Mouse (Mus musculus) heart, adult 18-20 months (tissue): ENCODE results near the gene Copz2. TPM values are rescaled to one million over a fixed set of nuclear protein-coding genes. Genes with fewer than 3 reads are reported as not detected.

ENCODE experiments used
- DNase-seq, 2 experiments: peaks; one replicate each; pipeline ENCODE4 v3.0.0; 2021 to 2022; ENCODE audit warnings: mixed read lengths in 1 of 2
- total RNA-seq, 2 experiments: library from RNA; stranded (reverse); gene quantifications; 2 replicates each; pipeline ENCODE4 v1.2.3; 2021

Copz2 gene
- total RNA-seq, 2 experiments from 2014 or later: 35.5 to 37.3 TPM

DNA sequence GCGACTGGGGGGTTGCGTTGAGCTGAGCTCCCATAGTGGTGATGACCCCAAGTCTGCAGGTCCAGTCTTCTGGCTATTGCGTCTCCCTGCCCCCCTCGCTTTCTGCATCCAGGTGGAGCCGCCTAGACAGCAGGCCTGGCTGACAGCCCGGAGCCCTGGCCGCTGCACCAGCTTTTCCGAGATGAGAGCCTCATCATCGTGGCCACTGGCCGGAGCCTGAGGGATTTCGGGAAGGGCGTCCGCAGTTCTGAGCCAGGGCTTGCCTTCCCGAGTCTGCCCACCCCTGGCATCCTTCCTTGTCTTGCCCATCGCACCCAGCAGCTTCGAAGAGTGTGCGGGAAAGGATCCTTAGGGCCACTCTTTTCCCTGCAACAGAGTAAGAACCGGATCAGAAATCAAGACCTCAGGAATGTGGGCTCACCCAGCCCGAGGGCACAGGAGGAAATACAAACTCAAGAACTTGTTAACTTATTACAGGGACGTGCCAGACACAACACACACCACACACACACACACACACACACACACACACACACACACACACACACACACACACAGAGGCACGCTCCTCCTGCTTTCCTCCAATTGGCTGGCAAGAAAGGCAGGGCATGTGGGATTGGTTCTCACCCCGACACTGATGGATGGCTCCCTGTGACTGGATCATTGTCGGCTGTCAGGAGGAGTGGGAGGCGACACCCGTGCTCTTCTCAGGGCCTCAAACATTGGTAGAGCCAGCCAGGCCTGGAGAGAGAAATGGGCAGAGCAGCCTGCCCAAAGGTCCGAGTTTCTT, 13.7 kb downstream of the Copz2 start:
- DNase-seq: peak; percentile 58 to 59

DNA sequence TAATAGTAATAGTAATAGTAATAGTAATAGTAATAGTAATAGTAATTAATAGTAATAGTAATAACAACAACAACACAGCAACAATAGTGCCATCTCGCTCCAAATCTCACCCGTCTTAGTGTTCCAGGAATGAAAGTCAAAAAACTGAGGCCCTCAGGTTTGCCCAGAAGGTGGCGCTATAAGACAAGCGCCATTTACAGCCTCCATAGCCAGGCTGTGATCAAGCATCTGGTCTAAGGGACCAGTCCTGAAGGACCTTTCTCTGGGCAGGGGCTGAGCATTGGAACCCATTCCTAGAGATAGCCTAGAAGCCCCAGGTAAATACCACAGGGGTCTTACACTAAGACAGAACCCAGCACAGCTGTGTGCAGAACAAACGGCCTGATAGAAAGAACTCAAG, 17.5 kb downstream of the Copz2 start:
- peak; percentile 61 to 80 for DNase-seq

DNA sequence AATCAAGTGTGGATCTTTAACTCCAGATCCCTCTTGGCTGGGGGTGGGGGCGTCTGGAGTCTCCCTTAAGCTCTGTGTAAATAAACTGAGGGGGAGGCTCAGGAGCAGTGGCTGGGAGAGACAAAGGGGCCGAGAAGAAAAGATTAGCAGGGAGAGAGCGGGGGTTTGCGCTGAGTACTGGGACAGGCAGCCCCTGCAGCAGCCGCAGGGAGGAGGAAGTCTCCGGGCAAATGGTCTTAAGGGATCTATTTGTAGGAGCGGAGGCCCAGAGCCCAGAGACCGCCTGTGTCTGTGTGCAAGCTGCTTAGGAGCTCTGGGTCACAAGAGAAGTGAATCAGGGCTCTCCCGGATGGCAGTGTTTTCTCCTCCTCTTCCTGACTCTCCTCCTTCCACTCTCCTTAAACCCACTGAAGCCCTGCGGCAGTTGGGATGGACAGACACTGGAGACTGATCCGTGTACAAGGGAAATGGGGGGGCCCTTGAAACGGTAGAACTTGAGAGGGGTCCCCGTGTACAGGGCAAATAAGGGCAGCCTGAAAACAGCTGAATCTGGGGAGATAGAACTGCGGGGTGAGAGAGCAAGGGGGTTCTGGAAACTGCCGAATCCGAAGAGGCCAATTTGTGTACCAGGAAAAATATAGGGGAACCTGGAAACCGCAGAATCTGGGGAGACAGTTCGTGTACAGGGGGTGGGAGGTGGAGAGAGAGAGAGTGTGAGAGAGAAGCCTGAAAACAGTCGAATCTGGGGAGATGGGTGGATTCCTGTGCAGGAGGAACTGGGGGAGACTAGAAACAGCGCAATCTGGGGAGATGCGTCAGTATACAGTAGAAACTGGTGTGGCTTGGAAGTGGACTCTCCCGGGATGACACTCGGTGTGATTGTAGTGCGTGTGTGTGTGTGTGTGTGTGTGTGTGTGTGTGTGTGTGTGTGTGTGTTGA, 23.0 kb downstream of the Copz2 start:
- DNase-seq: no peak

DNA sequence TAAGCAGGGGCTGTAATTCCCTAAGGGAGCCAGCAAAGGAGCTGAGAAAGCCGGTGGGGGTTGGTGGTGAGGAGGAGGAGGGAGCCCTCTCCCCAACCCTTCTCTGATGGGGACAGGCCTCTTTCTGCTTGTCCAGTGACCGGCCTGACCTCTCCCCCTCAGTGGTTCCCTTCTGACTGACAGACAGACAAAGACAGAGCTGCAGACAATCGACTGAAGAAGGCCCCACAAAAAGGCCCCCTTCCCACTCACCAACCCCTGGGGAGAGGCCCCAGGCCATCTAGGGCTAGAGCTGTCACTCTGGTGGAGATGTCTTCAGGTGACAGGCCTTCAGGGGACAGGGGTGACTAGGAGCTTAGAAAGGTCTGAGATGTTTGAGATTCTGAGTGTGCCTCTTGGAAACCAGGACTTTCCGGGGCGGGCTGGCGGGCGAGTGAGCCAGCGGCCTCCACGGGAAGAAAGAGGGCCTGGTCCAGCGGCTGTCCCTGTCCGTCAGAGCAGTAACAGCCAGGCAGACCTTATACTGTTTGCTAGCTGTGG, 24.0 kb downstream of the Copz2 start:
- no peak for DNase-seq

DNA sequence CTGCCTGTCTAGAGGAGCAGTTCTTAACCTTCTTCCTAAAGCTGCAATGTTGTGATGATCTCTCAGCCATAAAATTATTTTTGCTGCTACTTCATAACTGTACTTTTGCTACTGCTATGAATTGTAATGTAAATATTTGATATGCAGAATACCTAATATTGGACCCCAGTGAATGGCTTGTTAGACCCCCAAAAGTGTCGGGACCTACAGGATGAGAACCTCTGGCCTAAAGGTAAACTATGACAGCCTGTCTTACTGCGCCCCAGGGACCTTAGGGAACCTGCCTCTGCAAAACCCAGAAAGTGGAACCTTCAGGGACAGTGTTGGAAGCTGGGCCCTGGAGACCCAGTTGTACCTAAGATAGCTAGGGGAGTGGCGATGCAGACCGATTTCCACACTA, 25.6 kb downstream of the Copz2 start:
- DNase-seq: no peak

DNA sequence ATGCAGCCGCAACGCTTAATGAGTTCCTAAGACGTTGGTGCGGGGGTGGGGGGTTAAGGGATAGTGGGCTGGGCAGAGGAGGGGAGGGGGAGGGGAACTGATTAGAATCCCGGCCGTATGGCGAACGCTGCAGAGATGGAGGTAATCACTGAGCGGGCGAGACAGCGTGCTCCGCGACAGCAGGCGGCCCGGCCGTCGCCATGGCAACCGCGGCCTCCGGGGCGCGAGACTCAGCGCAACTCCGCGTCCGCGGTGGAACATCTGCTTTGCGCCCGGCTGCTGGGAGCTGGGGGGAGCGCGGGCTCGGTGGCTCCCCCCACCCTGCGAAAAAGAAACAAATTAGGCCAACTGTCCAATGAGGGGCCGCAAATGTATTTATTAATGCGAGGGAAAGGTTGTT, 26.1 kb downstream of the Copz2 start:
- peak; percentile 43 to 54 for DNase-seq

DNA sequence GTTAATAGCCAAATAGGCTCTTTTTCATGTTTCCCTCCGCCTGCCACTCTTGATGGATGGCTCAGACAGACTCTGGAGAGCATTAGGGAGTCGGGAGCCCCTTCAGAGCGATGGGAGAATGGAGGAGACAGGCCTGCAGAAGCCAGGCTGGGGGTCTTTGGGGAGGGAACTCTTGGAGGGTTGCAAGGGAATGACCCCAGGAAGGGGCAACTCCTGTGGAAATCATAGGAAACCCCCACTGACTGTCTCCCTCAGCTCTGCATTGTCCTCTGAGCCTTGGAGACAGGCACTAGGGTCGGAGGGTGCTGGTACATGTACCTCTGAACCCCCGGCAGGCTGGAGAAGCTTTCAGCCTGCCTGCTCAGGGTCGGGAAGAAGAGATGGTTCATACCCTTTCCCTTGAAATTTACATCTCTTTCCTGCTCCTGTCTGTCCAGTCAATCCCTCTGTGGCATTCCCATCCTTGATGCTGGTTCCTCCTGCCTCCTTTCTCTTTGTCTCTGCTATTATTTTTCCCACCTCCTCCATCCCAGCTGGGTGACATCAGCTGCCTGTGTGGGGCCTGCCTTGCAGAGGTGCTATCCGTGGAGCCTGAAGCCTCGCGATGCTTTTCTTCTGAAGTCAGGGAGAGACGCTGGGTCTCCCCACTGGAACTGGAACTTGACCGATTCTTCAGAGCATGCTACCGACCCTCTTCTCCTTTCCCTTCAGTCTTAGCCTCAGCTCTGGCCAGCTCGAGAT, 26.8 kb downstream of the Copz2 start:
- no peak for DNase-seq

DNA sequence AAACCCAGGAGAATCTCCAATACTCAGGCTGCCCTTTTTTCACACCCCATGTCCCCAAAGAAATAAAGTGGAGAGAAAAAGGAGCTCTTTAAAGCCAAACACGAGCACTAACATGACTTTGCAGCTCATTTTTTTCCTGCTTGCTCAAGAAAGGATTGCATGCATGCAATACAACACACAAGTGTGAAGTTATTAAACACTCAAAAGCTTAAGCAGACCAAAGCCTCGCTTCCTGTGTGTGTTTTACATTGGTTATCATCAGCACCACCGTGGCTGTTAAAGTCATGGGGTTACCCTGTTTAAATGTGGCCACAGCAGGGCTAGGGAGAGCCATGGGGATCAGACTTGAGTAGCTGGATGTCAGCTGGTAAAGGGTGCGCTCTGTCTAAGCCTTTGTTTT, 27.4 kb downstream of the Copz2 start:
- no peak for DNase-seq

DNA sequence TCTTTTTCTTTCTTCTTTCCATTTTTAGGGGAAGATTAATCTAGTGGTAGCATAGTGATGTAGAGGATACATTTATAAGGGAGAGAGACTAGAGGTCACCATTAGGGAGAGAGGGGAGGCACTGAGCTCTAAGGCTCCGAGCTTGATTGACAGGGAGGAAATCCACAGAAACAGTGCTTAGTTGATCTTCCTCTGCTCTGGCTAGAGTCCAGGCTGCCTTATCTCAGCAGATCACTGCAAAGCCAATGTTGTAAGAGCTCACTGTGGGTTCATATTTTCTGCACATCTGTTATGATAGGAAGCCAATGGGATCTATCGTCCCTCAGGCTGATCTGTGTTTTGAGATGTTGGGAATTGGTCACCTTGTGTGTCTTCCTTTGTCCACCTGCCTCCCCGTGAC, 29.0 kb downstream of the Copz2 start:
- DNase-seq: no peak

DNA sequence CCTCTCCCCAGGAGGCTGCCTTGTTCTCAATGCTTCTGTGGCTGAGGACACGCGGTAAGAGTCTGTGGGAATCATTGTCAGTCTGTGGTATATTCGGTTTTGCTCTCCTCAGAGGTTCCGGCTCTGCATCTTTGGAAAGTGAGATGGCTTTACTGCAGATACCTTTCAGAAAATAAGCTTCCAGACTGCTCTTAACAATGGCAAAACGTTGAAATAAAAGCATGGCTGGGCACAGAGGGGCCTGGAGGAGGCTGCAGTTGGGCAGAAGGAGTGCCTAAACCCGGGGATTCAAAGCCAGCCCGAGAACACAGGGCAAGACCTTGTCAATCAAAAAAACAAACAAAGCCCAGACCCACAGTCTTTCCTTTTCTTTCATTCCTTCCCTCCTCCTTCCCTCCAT, 29.7 kb downstream of the Copz2 start:
- no peak for DNase-seq

DNA sequence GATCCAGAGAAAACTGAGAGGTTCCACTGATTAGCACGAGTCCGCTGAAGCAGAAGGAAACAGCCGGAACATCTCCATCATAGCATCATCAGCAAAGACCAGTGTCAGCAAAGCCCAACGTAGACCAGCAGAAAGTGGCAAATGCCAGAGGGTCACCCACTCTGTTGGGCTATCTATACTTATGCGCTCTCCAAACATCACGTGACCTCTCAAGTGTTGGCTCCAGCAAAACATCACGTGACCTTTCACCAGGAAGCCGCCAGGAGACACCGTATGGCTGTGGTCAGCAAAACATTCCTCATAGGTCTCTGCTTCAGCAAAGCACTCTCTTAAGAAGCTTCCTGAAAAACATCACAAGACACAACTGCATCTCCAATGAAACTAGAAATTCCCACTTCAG, 30.6 kb downstream of the Copz2 start:
- no peak for DNase-seq

DNA sequence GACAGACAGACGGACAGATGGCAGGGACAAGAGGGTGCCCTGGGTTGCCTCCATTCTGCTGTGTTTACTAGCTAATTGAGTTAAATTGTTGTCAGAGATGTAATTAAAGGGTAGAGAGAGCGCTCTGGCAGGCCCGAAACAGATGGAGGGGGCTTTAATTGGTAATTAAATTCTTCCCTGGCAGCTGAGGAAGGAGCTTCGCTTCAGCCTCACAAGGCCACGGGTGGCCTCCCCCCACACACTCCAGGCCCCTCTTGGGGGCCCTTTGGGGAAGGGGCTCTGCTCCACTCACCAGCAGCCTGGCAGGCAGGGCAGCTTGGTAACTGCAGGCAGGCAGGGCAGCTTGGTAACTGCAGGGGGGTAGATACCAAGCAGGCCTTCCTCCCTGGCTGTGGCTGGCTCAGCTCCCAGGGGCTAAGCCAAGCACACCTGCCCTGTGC, 36.3 kb downstream of the Copz2 start:
- DNase-seq: no peak

DNA sequence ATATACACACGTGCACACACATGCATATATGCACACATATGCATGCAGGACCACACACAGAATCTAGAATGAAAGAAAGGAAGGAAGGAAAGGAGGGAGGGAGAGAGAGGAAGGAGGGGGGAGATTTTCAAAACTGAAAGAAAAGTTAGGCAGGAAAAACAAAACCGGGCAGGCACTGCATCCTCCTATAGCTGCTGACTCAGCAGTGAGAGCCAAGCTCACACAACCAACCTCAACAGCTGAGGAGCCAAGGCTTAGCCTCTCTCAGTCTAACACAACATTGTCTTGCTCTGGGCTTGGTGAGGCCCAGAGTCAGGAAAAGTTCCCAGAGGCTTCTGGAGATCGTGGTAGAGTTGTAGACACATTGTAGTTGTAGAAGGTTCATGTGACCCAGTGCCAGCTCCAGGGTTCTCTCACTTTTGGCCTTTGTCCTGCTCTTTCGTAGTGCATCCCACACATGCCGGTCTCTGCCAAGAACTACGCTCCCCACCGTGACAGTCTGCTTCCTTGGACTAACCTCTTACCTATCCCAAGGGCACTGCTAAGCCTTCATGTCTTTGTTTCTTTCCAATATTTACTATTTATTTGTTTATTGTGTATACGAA, 37.4 kb downstream of the Copz2 start:
- DNase-seq: no peak

DNA sequence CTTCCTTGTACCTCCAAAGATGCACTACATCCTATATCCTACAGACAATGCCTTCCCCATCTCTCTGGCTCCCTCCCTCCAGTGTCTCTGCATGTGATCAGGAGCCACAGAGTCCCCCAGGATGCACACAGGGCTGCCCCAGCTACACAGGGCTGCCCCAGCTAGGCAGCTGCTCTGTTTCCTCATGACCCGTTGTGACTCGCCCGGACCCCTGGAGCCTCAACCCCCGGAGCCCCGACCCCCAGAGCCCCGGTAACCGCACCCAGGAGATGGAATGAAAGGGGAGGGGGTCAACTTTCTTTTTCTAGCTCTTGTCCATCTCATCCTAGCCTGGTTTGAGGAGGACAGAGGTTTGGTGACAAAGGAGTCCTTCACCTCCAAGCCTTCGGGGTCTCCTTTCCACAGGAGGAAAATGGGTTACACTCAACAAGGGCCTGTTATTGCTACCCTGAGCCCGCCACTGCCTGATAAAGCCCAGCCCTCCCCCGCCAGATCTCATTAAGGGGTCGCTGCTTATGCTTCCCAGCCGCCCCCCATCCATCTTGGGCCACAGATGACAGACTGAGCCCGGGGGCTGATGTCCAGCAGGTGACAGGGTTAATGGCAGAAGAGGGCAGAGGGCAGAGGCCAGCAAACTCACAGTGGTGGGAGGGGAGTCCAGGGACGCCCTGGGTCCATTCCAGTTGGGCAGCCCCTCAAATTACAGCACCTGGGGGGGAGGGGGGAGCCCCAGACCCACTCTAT, 42.3 kb downstream of the Copz2 start:
- DNase-seq: no peak

DNA sequence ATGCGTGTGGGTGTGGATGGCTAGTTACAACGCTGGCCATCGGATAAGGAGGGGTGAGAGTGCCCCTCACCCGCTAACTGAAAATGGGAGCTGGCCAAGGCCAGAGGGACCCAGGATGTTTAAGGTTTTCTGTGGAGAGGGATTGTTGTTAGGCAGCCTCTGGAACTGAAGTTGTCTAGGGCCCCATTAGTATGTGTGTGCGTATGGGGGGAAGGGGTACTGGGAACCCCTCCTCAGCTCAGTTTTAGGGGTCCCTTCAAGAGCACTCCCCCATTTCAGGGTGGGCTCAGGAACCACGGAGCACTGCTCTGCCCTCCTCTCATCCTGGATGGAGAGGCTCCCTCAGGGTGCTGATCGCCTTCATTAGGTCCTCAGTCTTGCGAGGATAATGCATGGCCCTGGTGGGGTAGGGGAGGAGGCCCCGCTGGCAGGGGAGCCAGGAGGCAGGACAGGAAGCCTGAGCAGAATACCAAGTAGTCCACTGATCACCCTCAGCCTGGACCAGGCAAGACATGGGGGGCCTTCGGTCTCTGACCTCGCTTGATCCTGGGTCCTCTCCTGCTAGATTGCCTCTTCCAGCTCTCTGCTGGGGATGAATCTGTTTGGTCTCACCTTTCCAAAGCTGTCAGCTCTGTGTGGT, 43.7 kb downstream of the Copz2 start:
- no peak for DNase-seq

DNA sequence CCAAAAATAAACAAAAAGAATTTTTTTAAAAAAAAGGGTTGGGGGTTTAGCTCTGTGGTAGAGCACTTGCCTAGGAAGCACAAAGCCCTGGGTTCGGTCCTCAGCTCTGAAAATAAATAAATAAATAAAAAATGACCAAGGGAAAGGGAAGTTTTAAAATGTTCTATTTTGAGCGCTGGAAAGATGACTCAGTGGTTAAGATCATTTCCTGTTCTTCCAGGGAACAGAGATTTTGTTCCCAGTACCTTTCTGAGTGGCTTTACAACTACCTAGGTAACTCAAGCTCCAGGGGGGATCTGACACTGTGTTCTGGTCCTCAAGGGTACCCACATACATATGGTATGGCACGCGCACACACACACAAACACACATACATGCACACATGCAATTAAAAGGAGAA, 46.2 kb downstream of the Copz2 start:
- no peak for DNase-seq

DNA sequence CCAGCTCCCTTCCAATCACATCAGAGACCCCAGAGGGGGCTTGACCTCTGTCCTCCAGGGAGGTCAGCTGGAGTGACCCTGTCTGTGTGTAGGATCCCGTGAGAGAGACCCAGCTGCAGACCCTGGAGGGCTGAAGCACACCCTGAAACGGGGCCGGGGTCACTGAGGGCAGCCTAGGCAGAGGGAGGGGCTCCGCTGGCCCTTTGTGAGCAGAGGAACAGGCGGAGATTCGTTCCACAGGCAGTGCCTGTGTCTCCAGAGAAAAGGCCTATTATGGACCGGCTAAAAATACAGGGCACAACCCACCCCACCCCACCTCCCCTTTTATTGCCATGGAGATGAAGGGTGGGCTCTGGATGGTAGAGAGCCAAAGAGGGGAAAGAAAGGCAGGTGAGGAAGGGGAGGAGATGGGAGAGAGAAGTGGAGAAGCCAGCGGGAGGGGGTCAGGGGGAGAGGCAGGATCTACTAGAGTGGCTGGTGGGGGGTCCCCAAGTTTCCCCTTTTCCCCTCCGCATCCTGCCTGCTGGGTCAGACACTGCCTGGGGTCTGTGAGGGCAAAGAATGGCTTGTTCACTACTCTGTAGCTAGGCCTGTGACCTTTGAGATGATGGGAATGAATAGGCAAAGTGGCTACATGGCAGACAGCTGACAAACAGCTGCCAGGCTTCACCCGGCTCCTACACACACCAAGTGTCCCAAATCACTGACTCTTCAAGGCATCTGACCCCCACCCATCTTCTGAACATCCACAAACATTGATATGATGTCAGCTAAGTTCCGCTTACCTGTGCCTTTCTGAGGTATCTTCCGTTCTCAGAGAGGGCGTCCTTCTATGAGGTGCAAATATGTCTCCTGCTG, 50.0 kb downstream of the Copz2 start:
- no peak for DNase-seq

DNA sequence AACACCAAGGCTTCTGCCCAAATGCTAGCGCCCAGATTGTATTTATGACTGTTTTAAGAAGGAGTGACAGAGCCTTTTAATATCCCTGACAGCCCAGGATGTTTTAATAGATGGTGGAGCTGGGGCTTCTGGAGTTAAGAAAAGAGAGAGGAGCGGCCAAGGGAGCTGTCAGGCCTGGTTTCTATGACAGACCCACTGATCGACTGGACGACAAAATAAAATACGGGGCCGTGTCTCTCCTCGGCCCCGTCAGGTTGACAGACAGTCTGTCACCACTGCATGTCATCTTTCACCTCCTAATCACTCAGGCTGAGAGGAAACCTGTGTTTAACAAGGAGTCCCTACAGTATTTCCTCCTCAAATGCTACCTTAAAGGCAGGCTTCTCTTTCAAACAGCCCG, 51.7 kb downstream of the Copz2 start:
- no peak for DNase-seq
